Mouse (Mus musculus) limb, embryonic 14.5 days (tissue): ENCODE measurements around the gene Atxn10. TPM values are rescaled to one million over a fixed set of nuclear protein-coding genes. Genes with fewer than 3 reads are reported as not detected.
A peak's percentile ranks its signal among the peaks of the same experiment; 100 is the strongest.

Experiments used
- ATAC-seq: fragments of 200-750 bp; cut with Nextera tagmentation; 2 replicates; pipeline ENCODE4 v1.8.0; 2017; ENCODE audit warnings: low read depth, moderate number of reproducible peaks, moderate TSS enrichment; ENCODE audit not compliant: low FRiP score
- DNase-seq: peaks from one replicate; pipeline ENCODE4 v3.0.0-alpha.2; 2015; ENCODE audit warnings: low spot score
- H3K27ac ChIP-seq: fragments of 300-500 bp; sonication (generic); replicated peaks from 2 replicates; pipeline ENCODE4 v1.5.1; 2014; ENCODE audit warnings: low read depth, mild to moderate bottlenecking, low read length, moderate library complexity, mixed read lengths
- H3K27me3 ChIP-seq: fragments of 300-500 bp; sonication (generic); 2 replicates; pipeline ENCODE4 v1.6.1; 2014; ENCODE audit warnings: low read length, mixed read lengths; ENCODE audit not compliant: control insufficient read depth, insufficient read depth
- H3K36me3 ChIP-seq: fragments of 300-500 bp; sonication (generic); 2 replicates; pipeline ENCODE4 v1.6.1; 2014; ENCODE audit warnings: mild to moderate bottlenecking, low read length, moderate library complexity, mixed read lengths; ENCODE audit not compliant: control insufficient read depth, insufficient read depth
- H3K4me1 ChIP-seq: fragments of 300-500 bp; sonication (generic); 2 replicates; pipeline ENCODE4 v1.6.1; 2014; ENCODE audit warnings: antibody characterized with exemption, low read length, mixed read lengths; ENCODE audit not compliant: control insufficient read depth, insufficient read depth
- H3K4me2 ChIP-seq: fragments of 300-500 bp; sonication (generic); replicated peaks from 2 replicates; pipeline ENCODE4 v1.6.1; 2014; ENCODE audit warnings: low read depth, mild to moderate bottlenecking, low read length, moderate library complexity; ENCODE audit not compliant: severe bottlenecking
- H3K4me3 ChIP-seq: fragments of 300-500 bp; sonication (generic); replicated peaks from 2 replicates; pipeline ENCODE4 v1.5.1; 2014; ENCODE audit warnings: low read length
- H3K9ac ChIP-seq: fragments of 300-500 bp; sonication (generic); 2 replicates; pipeline ENCODE4 v1.6.1; 2014; ENCODE audit warnings: mild to moderate bottlenecking, low read depth, low read length, moderate library complexity; ENCODE audit not compliant: severe bottlenecking
- H3K9me3 ChIP-seq: fragments of 300-500 bp; sonication (generic); 2 replicates; pipeline ENCODE4 v1.6.1; 2016; ENCODE audit warnings: low read length; ENCODE audit not compliant: control insufficient read depth
- POLR2A ChIP-seq: fragments of 200-500 bp; IDR thresholded peaks from 2 replicates; pipeline ENCODE4 v1.8.0; 2012; ENCODE audit warnings: inconsistent platforms, mild to moderate bottlenecking, moderate library complexity, borderline replicate concordance; ENCODE audit not compliant: insufficient read depth, insufficient read length; ENCODE audit errors: extremely low read depth
- whole genome bisulfite sequencing: fragments of 180-500 bp; shearing (Covaris S2); extraction: QIAGEN DNeasy Blood & Tissue Kit; methylation state at CpG from one replicate; pipeline ENCODE4 v1.1.7; 2014; 5-methylcytosine and 5-hydroxymethylcytosine counted together
- polyA plus RNA-seq, 2 experiments: library from polyadenylated mRNA; depleted of rRNA in 1 of 2; stranded (reverse) in 1 of 2; unstranded in 1 of 2; fragments of >200 nt; fragmentation: Nextera tagmentation in 1 of 2; extraction: Ambion mirVana in 1 of 2; gene quantifications; 2 replicates each; pipeline versions ENCODE4 v1.2.1 to v1.2.3; 2012 to 2014

Gene Atxn10
- 166 and 187 TPM in 2 replicates for polyA plus RNA-seq (2012; rRNA removed)
- polyA plus RNA-seq (2014; fragmentation: Nextera tagmentation; extraction: Ambion mirVana), result 300 and 330 TPM in 2 replicates

- ATAC-seq, result no peak; the same call in 1 of the 2 replicates
- H3K4me1 ChIP-seq, result peaks cover 8% of the 10 kb centered on the region
- H3K4me2 ChIP-seq, result peak within 1 kb of the TSS; percentile 79
- 24% methylated on average over 6 of the region's 19 CpGs for WGBS
- no peaks in the 10 kb centered on the region for H3K36me3 ChIP-seq
- H3K9me3 ChIP-seq, result no peaks in the 10 kb centered on the region
- peak within 1 kb of the TSS; percentile 96 for H3K27ac ChIP-seq
- peak within 1 kb of the TSS; percentile 93 for H3K4me3 ChIP-seq
- no peak for TF ChIP-seq POLR2A
- DNase-seq, result peak; percentile 17
- peak within 1 kb of the TSS; percentile 90 for H3K9ac ChIP-seq
- H3K27me3 ChIP-seq, result no peaks in the 10 kb centered on the region
Measured at GRCm38 (mm10) chr15:85335671-85336300, at the start of gene Atxn10. Gene Atxn10 (plus strand): TSS chr15:85336245.

- H3K9me3 ChIP-seq, result no peaks in the 10 kb centered on the region
- H3K4me1 ChIP-seq, result peaks cover 18% of the 10 kb centered on the region
- no peak overlapping the region for H3K4me2 ChIP-seq
- H3K9ac ChIP-seq, result no peak overlapping the region
- H3K36me3 ChIP-seq, result no peaks in the 10 kb centered on the region
- 88% methylated on average over 3 of the region's 3 CpGs for WGBS
- ATAC-seq (no peak), DNase-seq (no peak)
- no peak for TF ChIP-seq POLR2A
- H3K27me3 ChIP-seq, result no peaks in the 10 kb centered on the region
- no peak overlapping the region for H3K27ac ChIP-seq
- H3K4me3 ChIP-seq, result no peak overlapping the region
Measured at GRCm38 (mm10) chr15:85294632-85295031, 41.4 kb upstream of the Atxn10 start.

- Histone ChIP-seq H3K4me2 (no peak overlapping the region), H3K27ac (no peak overlapping the region), H3K9ac (no peak overlapping the region), H3K4me3 (no peak overlapping the region), H3K9me3 (no peaks in the 10 kb centered on the region), H3K27me3 (no peaks in the 10 kb centered on the region), H3K36me3 (no peaks in the 10 kb centered on the region), H3K4me1 (peaks cover 18% of the 10 kb centered on the region)
- DNase-seq (no peak), ATAC-seq (no peak)
- no peak for TF ChIP-seq POLR2A
- 63% methylated on average over 8 of the region's 8 CpGs for WGBS
Measured at GRCm38 (mm10) chr15:85295544-85295943, 40.5 kb upstream of the Atxn10 start.

GRCm38 (mm10) chr15:85295977-85296376 lies 40.1 kb upstream of the Atxn10 start:
- H3K27ac ChIP-seq, result no peak overlapping the region
- no peak for TF ChIP-seq POLR2A
- 45% methylated on average over 2 of the region's 2 CpGs for WGBS

GRCm38 (mm10) chr15:85296538-85296937 lies 39.5 kb upstream of the Atxn10 start:
- no peaks in the 10 kb centered on the region for H3K27me3 ChIP-seq
- no peak overlapping the region for H3K9ac ChIP-seq
- H3K4me1 ChIP-seq, result peaks cover 18% of the 10 kb centered on the region
- H3K36me3 ChIP-seq, result no peaks in the 10 kb centered on the region
- H3K9me3 ChIP-seq, result no peaks in the 10 kb centered on the region
- H3K27ac ChIP-seq, result no peak overlapping the region
- WGBS, result 91% methylated on average over 3 of the region's 3 CpGs
- no peak for TF ChIP-seq POLR2A
- ATAC-seq, result no peak
- no peak overlapping the region for H3K4me3 ChIP-seq
- DNase-seq, result no peak
- H3K4me2 ChIP-seq, result no peak overlapping the region

More at GRCm38 (mm10) chr15:85295977-85296376, 40.1 kb upstream of the Atxn10 start:
- no peak for ATAC-seq
- Histone ChIP-seq H3K4me1 (peaks cover 18% of the 10 kb centered on the region), H3K9ac (no peak overlapping the region), H3K9me3 (no peaks in the 10 kb centered on the region), H3K4me3 (no peak overlapping the region), H3K36me3 (no peaks in the 10 kb centered on the region), H3K27me3 (no peaks in the 10 kb centered on the region), H3K4me2 (no peak overlapping the region)
- no peak for DNase-seq
